Mouse (Mus musculus) cerebellum, postnatal 10 days (tissue): Measurements from ENCODE around the gene Eif5a.

Experiments
- DNase-seq, 2 experiments: peaks; one replicate each; pipeline ENCODE4 v3.0.0; 2021; ENCODE audit warnings: mixed read lengths in 2 of 2

Gene Eif5a

DNA sequence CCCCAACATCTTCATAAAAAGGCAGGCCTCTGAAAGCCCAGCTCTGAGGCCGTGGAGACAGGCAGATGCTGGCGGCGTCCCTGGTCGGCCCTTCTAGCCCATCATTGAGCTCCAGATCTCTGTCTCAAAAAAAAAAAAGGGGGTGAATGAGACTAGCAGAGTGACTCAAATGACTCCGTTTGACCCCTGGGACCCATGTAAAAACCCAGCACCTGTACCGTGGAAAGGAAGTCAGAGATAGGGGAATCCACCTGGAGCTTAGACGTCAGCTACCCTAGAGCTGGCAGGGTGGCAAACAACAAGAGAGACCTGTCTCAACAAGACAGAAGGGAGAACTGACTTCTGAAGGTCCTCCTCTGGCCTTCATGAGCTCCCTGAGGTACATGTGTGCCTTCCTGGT lies 49.9 kb downstream of the Eif5a start:
- no peak for DNase-seq

- DNase-seq = no peak
Observed at GRCm38 (mm10) chr11:69870289-69871069, 51.3 kb downstream of the Eif5a start.

DNA sequence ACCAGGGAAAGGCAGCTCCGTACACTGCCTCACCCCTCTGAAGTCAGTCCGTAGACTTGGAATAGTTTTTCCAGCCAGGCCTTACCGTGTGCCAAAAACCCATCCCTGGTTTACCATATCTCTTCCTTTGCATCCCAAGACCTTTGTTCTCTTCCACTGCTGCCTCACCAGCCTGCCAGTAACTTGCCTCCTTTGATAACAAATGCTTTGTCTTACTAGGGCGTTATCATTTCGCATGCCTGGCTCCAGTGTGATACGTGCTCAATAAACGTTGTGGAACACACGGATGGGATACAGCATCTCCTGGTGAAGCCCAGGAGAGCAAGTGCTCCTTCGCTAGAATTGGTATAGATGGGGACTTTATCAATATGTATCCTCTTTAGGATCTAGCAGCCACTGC lies 54.4 kb downstream of the Eif5a start:
- no peak for DNase-seq
